Mouse (Mus musculus) spleen, adult 2 months (tissue): ENCODE data around the gene Pak1. TPM values are rescaled to one million over a fixed set of nuclear protein-coding genes. Genes with fewer than 3 reads are reported as not detected.

ENCODE experiments used
- DNase-seq, 2 experiments: peaks; one replicate each; pipeline versions ENCODE4 v3.0.0 to v3.0.0-alpha.2; 2012 to 2021; ENCODE audit warnings: low spot score in 2 of 2, low read depth in 1 of 2
- H3K27ac ChIP-seq: fragments of 200-500 bp; 2 replicates; pipeline ENCODE4 v1.5.1; 2012; ENCODE audit warnings: low read length, inconsistent platforms; ENCODE audit not compliant: insufficient read depth
- H3K27me3 ChIP-seq: fragments of 200-500 bp; 2 replicates; pipeline ENCODE4 v1.6.1; 2012; ENCODE audit warnings: mild to moderate bottlenecking, moderate library complexity, low read length, inconsistent platforms; ENCODE audit not compliant: control insufficient read depth, insufficient read depth
- H3K36me3 ChIP-seq: fragments of 200-500 bp; 2 replicates; pipeline ENCODE4 v1.6.1; 2012; ENCODE audit warnings: mild to moderate bottlenecking, low read length, inconsistent platforms; ENCODE audit not compliant: control insufficient read depth, insufficient read depth
- H3K4me1 ChIP-seq: fragments of 200-500 bp; 2 replicates; pipeline ENCODE4 v1.6.1; 2011; ENCODE audit warnings: inconsistent platforms; ENCODE audit not compliant: control insufficient read depth, insufficient read depth, insufficient read length
- H3K4me3 ChIP-seq: fragments of 200-500 bp; 2 replicates; pipeline ENCODE4 v1.5.1; 2011; ENCODE audit warnings: mild to moderate bottlenecking, inconsistent platforms; ENCODE audit not compliant: insufficient read depth, insufficient read length; ENCODE audit errors: extremely low read depth
- CTCF ChIP-seq: fragments of 200-500 bp; IDR thresholded peaks from 2 replicates; pipeline ENCODE4 v1.5.1; 2011; ENCODE audit warnings: mild to moderate bottlenecking, inconsistent platforms; ENCODE audit not compliant: insufficient read depth, insufficient read length, insufficient replicate concordance; ENCODE audit errors: extremely low read depth
- POLR2A ChIP-seq: fragments of 200-500 bp; IDR thresholded peaks from 2 replicates; pipeline ENCODE4 v1.6.1; 2011; ENCODE audit warnings: low read depth, low read length, inconsistent platforms
- WGBS: fragments of 180-500 bp; shearing (Covaris S2); methylation state at CpG from one replicate; pipeline ENCODE4 v1.1.7; 2018; 5-methylcytosine and 5-hydroxymethylcytosine counted together
- polyA plus RNA-seq: library from polyadenylated mRNA; depleted of rRNA; stranded (reverse); fragments of >200 nt; gene quantifications from 2 replicates; pipeline ENCODE4 v1.2.3, GENCODE M21; 2012

Pak1 gene
- polyA plus RNA-seq, 1 experiment, result 6.5 TPM

DNA sequence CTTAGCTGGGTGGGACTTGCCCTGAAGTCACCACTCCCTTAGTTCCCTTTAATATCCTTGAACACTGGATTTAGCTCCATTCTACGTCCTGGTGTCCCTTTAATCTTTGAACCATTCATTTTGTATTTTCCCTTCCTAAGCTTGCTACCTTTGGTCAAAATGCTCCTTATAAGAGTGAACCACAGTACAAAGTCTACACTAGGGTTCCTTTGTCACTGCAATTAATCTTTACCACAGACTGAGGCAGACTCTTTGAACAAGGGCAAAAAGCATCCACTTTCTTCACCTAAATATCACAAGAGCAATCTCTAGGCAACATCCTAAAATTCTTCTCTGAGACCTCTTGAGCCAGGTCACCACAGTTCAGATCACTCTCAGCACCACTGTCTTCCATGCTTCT is 8.1 kb upstream of the Pak1 start:
- TF ChIP-seq CTCF (no peak), POLR2A (no peak)
- H3K4me3 ChIP-seq, result no peak overlapping the region
- no peak overlapping the region for H3K27ac ChIP-seq
- no peaks in the 10 kb centered on the region for H3K27me3 ChIP-seq
- WGBS, result 89% methylated on average over 1 of the region's 1 CpGs
- H3K4me1 ChIP-seq, result no peaks in the 10 kb centered on the region
- no peaks in the 10 kb centered on the region for H3K36me3 ChIP-seq
- no peak for DNase-seq

DNA sequence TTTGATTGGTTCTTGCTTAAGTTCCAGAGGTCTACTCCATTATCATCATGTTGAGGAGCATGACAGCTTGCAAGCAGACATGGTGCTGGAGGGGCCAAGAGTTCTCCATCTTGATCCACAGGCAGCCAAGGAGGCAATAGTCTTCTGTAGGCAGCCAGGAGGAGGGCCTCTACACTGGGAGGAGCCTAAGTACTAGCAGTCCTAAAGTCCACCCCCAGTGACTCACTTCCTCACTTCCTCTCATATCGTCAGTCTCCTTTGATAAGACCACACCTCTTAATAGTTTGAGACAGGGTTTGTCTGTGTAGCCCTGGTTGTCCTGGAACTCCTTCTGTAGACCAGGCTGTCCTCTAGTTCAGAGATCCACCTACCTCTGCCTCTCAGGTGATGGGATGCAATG is 7.5 kb upstream of the Pak1 start:
- Histone ChIP-seq H3K27me3 (no peaks in the 10 kb centered on the region; the same call in 1 of the 2 replicates), H3K36me3 (no peaks in the 10 kb centered on the region), H3K4me1 (no peaks in the 10 kb centered on the region), H3K27ac (no peak overlapping the region), H3K4me3 (no peak overlapping the region)
- 25% methylated on average over 1 of the region's 1 CpGs for WGBS
- DNase-seq, result no peak
- TF ChIP-seq POLR2A (no peak), CTCF (no peak)

DNA sequence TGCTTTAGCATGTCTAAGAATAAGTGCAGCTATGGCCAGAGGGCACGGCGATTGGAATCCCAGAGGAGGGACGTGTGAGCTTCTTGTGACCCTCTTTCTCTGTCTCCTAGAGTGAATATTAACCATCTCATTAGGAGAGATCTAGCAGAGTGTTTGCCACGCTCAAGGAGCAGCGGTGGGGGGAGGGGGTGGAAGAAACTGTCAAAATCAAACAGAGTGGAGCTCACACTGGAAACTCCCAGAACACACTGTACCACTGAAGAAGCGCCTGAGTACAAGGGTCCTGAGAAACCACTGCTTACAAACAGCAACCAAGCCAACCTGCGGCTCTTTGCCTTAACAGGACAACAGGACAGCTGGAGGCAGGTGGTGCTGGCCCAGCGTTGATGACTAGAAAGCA is 6.8 kb upstream of the Pak1 start:
- Histone ChIP-seq H3K4me3 (no peak overlapping the region), H3K4me1 (no peaks in the 10 kb centered on the region), H3K27me3 (no peaks in the 10 kb centered on the region; the same call in 1 of the 2 replicates), H3K27ac (no peak overlapping the region), H3K36me3 (no peaks in the 10 kb centered on the region)
- no peak for DNase-seq
- TF ChIP-seq CTCF, result no peak
- TF ChIP-seq POLR2A, result no peak
- 85% methylated on average over 8 of the region's 8 CpGs for WGBS

DNA sequence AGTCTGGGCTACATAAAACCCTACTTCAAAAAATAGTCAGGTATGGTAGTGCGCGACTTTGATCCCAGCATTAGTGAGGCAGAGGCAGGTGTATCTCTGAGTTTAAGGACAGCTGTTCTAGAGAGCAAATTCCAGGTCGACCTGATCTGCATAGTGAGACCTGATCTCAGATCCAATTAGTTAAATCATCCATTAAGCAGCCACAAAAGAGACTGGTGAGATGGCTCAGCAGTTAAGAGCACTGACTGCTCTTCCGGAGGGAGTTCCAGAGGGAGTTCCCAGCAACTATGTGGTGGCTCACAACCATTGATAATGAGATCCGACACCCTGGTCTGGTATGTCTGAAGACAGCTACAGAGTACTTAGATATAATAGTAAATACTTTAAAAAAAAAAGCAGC is 4.8 kb upstream of the Pak1 start:
- 74% methylated on average over 5 of the region's 5 CpGs for WGBS
- no peak overlapping the region for H3K27ac ChIP-seq
- DNase-seq, result no peak
- peaks cover 5% of the 10 kb centered on the region; the same call in 1 of the 2 replicates for H3K4me1 ChIP-seq
- H3K36me3 ChIP-seq, result no peaks in the 10 kb centered on the region
- peaks cover 4% of the 10 kb centered on the region for H3K27me3 ChIP-seq
- TF ChIP-seq CTCF, result no peak
- TF ChIP-seq POLR2A, result no peak
- H3K4me3 ChIP-seq, result no peak overlapping the region

DNA sequence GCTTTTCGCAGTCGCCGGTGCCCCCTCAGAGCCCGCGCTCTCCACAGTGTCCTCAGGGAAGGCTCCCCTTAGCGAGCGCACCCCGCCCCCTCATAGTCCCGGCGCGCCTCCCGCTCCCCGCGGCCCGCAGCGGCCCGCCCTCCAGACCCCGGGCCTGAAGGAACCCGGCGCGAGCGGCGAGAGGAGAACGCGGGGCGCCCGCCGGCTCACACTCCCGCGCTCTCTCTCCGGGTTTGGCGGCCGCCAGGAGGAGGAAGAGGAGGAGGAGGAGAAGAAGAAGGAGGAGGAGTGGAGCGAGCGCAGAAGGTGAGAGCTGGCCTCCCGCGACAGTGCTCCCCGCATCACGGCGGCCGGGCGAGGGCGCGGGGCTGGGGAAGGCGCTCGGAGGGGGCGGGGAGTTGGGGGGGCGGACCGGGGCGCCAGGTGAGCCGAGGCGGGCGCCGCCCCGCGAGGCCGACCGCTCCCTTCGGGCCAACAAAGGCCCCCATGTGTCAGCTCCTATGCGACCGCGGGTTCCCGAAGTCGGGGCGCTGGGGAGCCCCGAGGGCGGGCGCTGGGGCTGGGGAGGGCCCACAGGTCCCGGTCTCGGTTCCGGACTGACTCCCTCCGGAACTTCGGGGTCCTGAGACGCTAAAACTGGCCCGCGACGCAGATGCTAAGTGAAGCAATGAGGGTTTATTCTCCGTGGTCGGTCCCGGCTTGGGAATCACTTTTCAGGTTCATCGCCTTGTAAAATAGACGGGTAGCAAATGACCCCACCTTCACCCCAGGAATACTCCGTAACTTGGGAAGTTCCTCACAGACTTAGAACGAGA is 535 bp downstream of the Pak1 start:
- DNase-seq, result peak in 1 of 2 experiments; percentile 6
- 2% methylated on average over 84 of the region's 84 CpGs for WGBS
- Histone ChIP-seq H3K27me3 (peaks cover 14% of the 10 kb centered on the region), H3K4me1 (peaks cover 6% of the 10 kb centered on the region; the same call in 1 of the 2 replicates), H3K36me3 (no peaks in the 10 kb centered on the region), H3K27ac (no peak overlapping the region), H3K4me3 (peak overlapping the region; percentile 64)
- TF ChIP-seq CTCF (no peak), POLR2A (no peak)

DNA sequence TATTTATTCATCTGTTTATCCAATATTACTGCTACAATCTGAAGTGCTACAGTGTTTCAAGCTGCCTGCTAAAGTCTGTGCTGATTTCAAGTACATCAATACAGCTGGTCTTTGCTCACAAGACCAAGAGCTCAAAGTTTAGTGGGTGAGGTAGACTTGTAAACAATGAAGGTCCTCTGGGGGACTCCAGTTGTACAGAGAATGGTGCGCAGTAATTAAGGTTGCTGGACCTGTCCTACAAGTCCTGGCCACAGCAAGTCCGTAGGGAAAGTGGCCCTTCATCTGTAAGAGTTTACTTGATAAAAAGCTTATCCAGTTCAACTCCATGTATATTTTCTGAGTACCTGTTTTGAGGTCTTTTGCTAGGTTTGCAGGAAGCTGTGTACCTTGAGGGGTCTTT is 1.9 kb downstream of the Pak1 start:
- no peak for TF ChIP-seq POLR2A
- no peak for TF ChIP-seq CTCF
- Histone ChIP-seq H3K4me1 (peaks cover 6% of the 10 kb centered on the region; the same call in 1 of the 2 replicates), H3K36me3 (no peaks in the 10 kb centered on the region), H3K27me3 (peaks cover 14% of the 10 kb centered on the region), H3K27ac (no peak overlapping the region), H3K4me3 (no peak overlapping the region)
- WGBS, result 90% methylated on average over 2 of the region's 2 CpGs
- no peak for DNase-seq

DNA sequence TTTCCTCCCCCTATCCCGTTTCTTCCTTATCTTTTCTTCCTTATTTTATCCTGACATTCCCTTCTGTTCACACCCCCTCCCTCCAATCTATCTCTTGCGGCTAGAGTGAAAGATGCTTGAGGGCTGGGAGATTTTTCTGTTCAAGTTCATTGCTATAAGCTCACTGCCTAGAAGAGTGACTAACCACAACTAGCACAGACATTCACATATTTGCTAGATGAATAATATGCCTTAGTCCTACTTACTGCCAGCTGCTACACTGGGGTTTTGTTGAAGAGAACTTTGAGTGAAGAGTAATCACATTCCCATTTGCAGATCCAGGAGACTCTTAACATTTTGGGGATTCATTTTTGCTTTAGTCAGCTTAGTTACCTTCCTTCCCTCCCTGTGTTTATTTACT is 4.0 kb downstream of the Pak1 start:
- TF ChIP-seq CTCF (no peak), POLR2A (no peak)
- Histone ChIP-seq H3K4me3 (no peak overlapping the region), H3K36me3 (no peaks in the 10 kb centered on the region), H3K27me3 (peaks cover 14% of the 10 kb centered on the region), H3K4me1 (peaks cover 6% of the 10 kb centered on the region; the same call in 1 of the 2 replicates), H3K27ac (no peak overlapping the region)
- DNase-seq, result no peak
- 78% methylated on average over 2 of the region's 2 CpGs for WGBS
